Mouse (Mus musculus) heart, embryonic 15.5 days (tissue): ENCODE data around the gene Mylpf. TPM values are rescaled to one million over a fixed set of nuclear protein-coding genes. Genes with fewer than 3 reads are reported as not detected.
"Not testable (repeated sequence)": the region's sequence is repeated elsewhere in the genome, so short reads cannot be mapped to it uniquely, and the experiment has no call there.

Source experiments
- ATAC-seq: fragments of 200-750 bp; cut with Nextera tagmentation; replicated peaks from 2 replicates; pipeline ENCODE4 v1.8.0; 2017; ENCODE audit warnings: low read depth, moderate TSS enrichment; ENCODE audit not compliant: insufficient number of reproducible peaks, insufficient read depth, low FRiP score
- H3K27ac ChIP-seq: fragments of 300-500 bp; sonication (generic); 2 replicates; pipeline ENCODE4 v1.5.1; 2015; ENCODE audit warnings: mild to moderate bottlenecking, inconsistent platforms
- H3K27me3 ChIP-seq: fragments of 300-500 bp; sonication (generic); 2 replicates; pipeline ENCODE4 v1.6.1; 2015; ENCODE audit warnings: inconsistent platforms
- H3K36me3 ChIP-seq: fragments of 300-500 bp; sonication (generic); 2 replicates; pipeline ENCODE4 v1.6.1; 2015; ENCODE audit warnings: mild to moderate bottlenecking, inconsistent platforms
- H3K4me1 ChIP-seq: fragments of 300-500 bp; sonication (generic); replicated peaks from 2 replicates; pipeline ENCODE4 v1.6.1; 2015; ENCODE audit warnings: inconsistent platforms
- H3K4me2 ChIP-seq: fragments of 300-500 bp; sonication (generic); 2 replicates; pipeline ENCODE4 v1.6.1; 2015; ENCODE audit warnings: inconsistent platforms, mild to moderate bottlenecking, moderate library complexity
- H3K4me3 ChIP-seq: fragments of 300-500 bp; sonication (generic); 2 replicates; pipeline ENCODE4 v1.5.1; 2015; ENCODE audit warnings: mild to moderate bottlenecking, inconsistent platforms
- H3K9ac ChIP-seq: fragments of 300-500 bp; sonication (generic); 2 replicates; pipeline ENCODE4 v1.6.1; 2015; ENCODE audit warnings: mild to moderate bottlenecking, inconsistent platforms
- H3K9me3 ChIP-seq: fragments of 300-500 bp; sonication (generic); replicated peaks from 2 replicates; pipeline ENCODE4 v1.6.1; 2016; ENCODE audit warnings: inconsistent platforms
- WGBS: fragments of 180-500 bp; shearing (Covaris S2); methylation state at CpG from one replicate; pipeline ENCODE4 v1.1.7; 2015; ENCODE audit warnings: mixed read lengths; 5-methylcytosine and 5-hydroxymethylcytosine counted together
- polyA plus RNA-seq: library from polyadenylated mRNA; unstranded; fragments of >200 nt; fragmentation: Nextera tagmentation; extraction: Ambion mirVana; gene quantifications from 2 replicates; pipeline ENCODE4 v1.2.1, GENCODE M21; 2015

Mylpf gene
- polyA plus RNA-seq, 1 experiment from 2014 or later, result 11.6 TPM

GRCm38 (mm10) chr7:127231376-127231775, 22.7 kb downstream of the Mylpf start:
- Histone ChIP-seq H3K36me3 (peaks cover 19% of the 10 kb centered on the region), H3K9ac (peak overlapping the region; percentile 89), H3K27ac (peak overlapping the region; percentile 98; the same call in 1 of the 2 replicates), H3K27me3 (no peaks in the 10 kb centered on the region), H3K4me2 (peak overlapping the region; percentile 71), H3K9me3 (no peaks in the 10 kb centered on the region), H3K4me1 (peaks cover 38% of the 10 kb centered on the region), H3K4me3 (peak overlapping the region; percentile 83)
- WGBS, result 54% methylated on average over 3 of the region's 3 CpGs
- ATAC-seq, result no peak

GRCm38 (mm10) chr7:127231826-127232621, 23.3 kb downstream of the Mylpf start:
- Histone ChIP-seq H3K27me3 (no peaks in the 10 kb centered on the region), H3K4me3 (peak overlapping the region; percentile 83), H3K9me3 (no peaks in the 10 kb centered on the region), H3K27ac (peak overlapping the region; percentile 98), H3K36me3 (peaks cover 25% of the 10 kb centered on the region), H3K9ac (peak overlapping the region; percentile 89), H3K4me2 (peak overlapping the region; percentile 71), H3K4me1 (peaks cover 38% of the 10 kb centered on the region)
- no peak for ATAC-seq
- 7% methylated on average over 20 of the region's 20 CpGs for WGBS

- Histone ChIP-seq H3K4me1 (peaks cover 38% of the 10 kb centered on the region), H3K9ac (peak within 1 kb of the TSS; percentile 89), H3K4me2 (peak within 1 kb of the TSS; percentile 71), H3K27me3 (no peaks in the 10 kb centered on the region), H3K9me3 (no peaks in the 10 kb centered on the region), H3K4me3 (peak within 1 kb of the TSS; percentile 83), H3K36me3 (peaks cover 33% of the 10 kb centered on the region), H3K27ac (peak within 1 kb of the TSS; percentile 98)
- peak; percentile 92 for ATAC-seq
- under 1% methylated on average over 64 of the region's 64 CpGs for WGBS
Measured at GRCm38 (mm10) chr7:127232622-127233367, 24.1 kb downstream of the Mylpf start, which contains the start of the genes Zfp553 and Sept1. TSS of gene Zfp553 (plus strand) at chr7:127233061. TSS of gene Sept1 (minus strand) at chr7:127233130.

GRCm38 (mm10) chr7:127233368-127233749, 24.7 kb downstream of the Mylpf start:
- Histone ChIP-seq H3K36me3 (peaks cover 39% of the 10 kb centered on the region), H3K27ac (peak overlapping the region; percentile 98), H3K4me1 (peaks cover 38% of the 10 kb centered on the region), H3K9ac (peak overlapping the region; percentile 89), H3K27me3 (no peaks in the 10 kb centered on the region), H3K4me3 (peak overlapping the region; percentile 83), H3K4me2 (peak overlapping the region; percentile 71), H3K9me3 (no peaks in the 10 kb centered on the region)
- WGBS, result under 1% methylated on average over 27 of the region's 27 CpGs
- peak; percentile 20 for ATAC-seq

- no peak for ATAC-seq
- Histone ChIP-seq H3K36me3 (peaks cover 43% of the 10 kb centered on the region), H3K4me3 (peak overlapping the region; percentile 83), H3K9me3 (no peaks in the 10 kb centered on the region), H3K4me1 (peaks cover 38% of the 10 kb centered on the region), H3K4me2 (peak overlapping the region; percentile 71), H3K9ac (peak overlapping the region; percentile 89), H3K27ac (peak overlapping the region; percentile 98), H3K27me3 (no peaks in the 10 kb centered on the region)
- WGBS, result 3% methylated on average over 9 of the region's 9 CpGs
Measured at GRCm38 (mm10) chr7:127233765-127234164, 25.1 kb downstream of the Mylpf start.

- Histone ChIP-seq H3K27ac (no peak overlapping the region), H3K4me2 (no peak overlapping the region), H3K9me3 (no peaks in the 10 kb centered on the region), H3K4me3 (no peak overlapping the region), H3K27me3 (no peaks in the 10 kb centered on the region), H3K4me1 (peaks cover 35% of the 10 kb centered on the region), H3K9ac (no peak overlapping the region), H3K36me3 (peaks cover 43% of the 10 kb centered on the region)
- ATAC-seq, result no peak
- 99% methylated on average over 2 of the region's 2 CpGs for WGBS
Measured at GRCm38 (mm10) chr7:127234777-127235176, 26.1 kb downstream of the Mylpf start.

GRCm38 (mm10) chr7:127243361-127243867, 34.7 kb downstream of the Mylpf start:
- Histone ChIP-seq H3K4me3 (peak overlapping the region; percentile 70), H3K4me1 (peaks cover 25% of the 10 kb centered on the region), H3K27me3 (no peaks in the 10 kb centered on the region), H3K27ac (peak overlapping the region; percentile 94), H3K9ac (peak overlapping the region; percentile 84), H3K9me3 (no peaks in the 10 kb centered on the region), H3K36me3 (peaks cover 8% of the 10 kb centered on the region; the same call in 1 of the 2 replicates), H3K4me2 (peak overlapping the region; percentile 96)
- 43% methylated on average over 2 of the region's 2 CpGs for WGBS
- no peak for ATAC-seq

- Histone ChIP-seq H3K4me3 (peak within 1 kb of the TSS; percentile 70), H3K27me3 (no peaks in the 10 kb centered on the region), H3K9me3 (no peaks in the 10 kb centered on the region), H3K4me1 (peaks cover 25% of the 10 kb centered on the region), H3K4me2 (peak within 1 kb of the TSS; percentile 96), H3K36me3 (peaks cover 6% of the 10 kb centered on the region; the same call in 1 of the 2 replicates), H3K9ac (peak within 1 kb of the TSS; percentile 84), H3K27ac (peak within 1 kb of the TSS; percentile 94)
- peak; percentile 97 for ATAC-seq
- WGBS, result 1% methylated on average over 54 of the region's 56 CpGs
Measured at GRCm38 (mm10) chr7:127243870-127244657, 35.4 kb downstream of the Mylpf start, which contains the start of gene Zfp771. TSS of gene Zfp771 (plus strand) at chr7:127244274.

GRCm38 (mm10) chr7:127244658-127245510, 36.2 kb downstream of the Mylpf start:
- 11% methylated on average over 31 of the region's 33 CpGs for WGBS
- peak overlapping the region; percentile 70 for H3K4me3 ChIP-seq
- peak overlapping the region; percentile 94 for H3K27ac ChIP-seq
- H3K9me3 ChIP-seq, result no peaks in the 10 kb centered on the region
- ATAC-seq, result peak; percentile 76
- H3K4me2 ChIP-seq, result peak overlapping the region; percentile 96
- H3K36me3 ChIP-seq, result peaks cover 11% of the 10 kb centered on the region
- H3K27me3 ChIP-seq, result no peaks in the 10 kb centered on the region
- peak overlapping the region; percentile 84 for H3K9ac ChIP-seq
- peaks cover 25% of the 10 kb centered on the region for H3K4me1 ChIP-seq

- WGBS, result 90% methylated on average over 8 of the region's 8 CpGs
- not testable (repeated sequence) for H3K27ac ChIP-seq, H3K27me3 ChIP-seq, H3K4me2 ChIP-seq, ATAC-seq, H3K9ac ChIP-seq, H3K9me3 ChIP-seq, H3K4me3 ChIP-seq
- Histone ChIP-seq H3K4me1 (peaks cover 23% of the 10 kb centered on the region), H3K36me3 (peaks cover 11% of the 10 kb centered on the region)
Measured at GRCm38 (mm10) chr7:127250511-127250910, 41.8 kb downstream of the Mylpf start.
